Mouse (Mus musculus): Measurements from ENCODE around the gene Dnajb5. TPM values are rescaled to one million over a fixed set of nuclear protein-coding genes. Genes with fewer than 3 reads are reported as not detected.

The Dnajb5 gene
- total RNA-seq (2022), result 100 to 1,000 TPM in 2 of 4 experiments, 10 to 100 TPM in 2; 65.1 to 119 (median 88.0) TPM

DNA sequence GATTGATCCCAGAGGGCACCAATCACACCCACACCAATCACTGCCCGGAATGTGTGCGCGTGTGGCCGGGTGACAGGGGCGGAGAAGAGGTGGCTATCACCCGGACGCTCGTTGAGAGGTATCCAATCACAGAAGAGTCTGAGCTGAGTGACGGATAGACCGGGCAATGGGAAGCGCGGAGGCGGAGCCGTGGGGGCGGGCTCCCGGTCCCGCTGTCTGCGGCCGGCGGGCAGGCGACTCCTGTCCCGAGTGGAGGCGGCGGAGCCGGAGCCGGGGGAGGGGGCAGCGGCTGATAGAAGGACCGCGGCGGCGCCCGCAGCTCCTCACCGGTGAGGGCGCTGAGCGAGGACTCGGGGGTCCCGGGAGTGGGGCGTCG is at the start of gene Dnajb5:
Gene Dnajb5 (plus strand): TSS at position 139 of the 376 bp plus-strand sequence.
- DNase-seq (ENCODE audit: low spot score), result peak; percentile 99

DNA sequence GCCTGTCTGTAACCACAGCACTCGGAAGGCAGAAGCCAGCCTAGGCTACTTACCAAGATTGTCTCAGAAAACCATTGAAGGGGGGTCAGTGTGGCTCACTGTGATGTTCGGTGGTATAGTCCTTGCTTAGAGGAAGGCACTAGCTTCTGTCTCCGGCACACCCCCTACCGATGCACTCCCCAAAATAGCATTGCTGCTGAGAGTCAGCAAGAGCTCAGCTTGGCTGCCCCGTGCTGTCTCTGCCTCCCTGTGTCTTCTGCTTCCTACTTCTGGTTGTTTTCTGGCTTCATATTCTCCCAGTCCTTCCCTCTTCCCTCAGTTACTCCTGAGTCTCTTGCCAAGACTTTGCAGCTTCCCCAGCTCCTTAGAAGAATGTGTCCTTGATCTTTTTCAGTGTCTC is 48.7 kb upstream of the Dnajb5 start:
- no peak for DNase-seq (ENCODE audit: low spot score)

DNA sequence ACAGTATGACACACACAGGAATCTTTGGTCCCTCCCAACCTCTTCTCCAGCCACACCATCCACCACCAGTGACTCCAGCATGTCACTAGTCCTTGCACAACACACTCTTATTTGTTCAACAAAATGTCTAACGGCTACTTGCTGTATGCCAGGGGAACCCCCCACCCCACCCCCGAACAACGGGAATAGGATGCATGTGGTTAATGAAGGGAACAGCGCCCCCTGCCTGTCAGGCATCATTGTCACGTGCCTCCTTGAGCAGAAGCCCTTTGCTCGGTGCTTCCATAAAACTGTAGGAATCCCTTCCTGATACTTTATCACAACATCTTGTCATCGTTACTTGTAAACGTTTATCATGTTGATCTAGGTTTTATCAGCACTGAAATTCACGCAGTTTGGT is 47.4 kb upstream of the Dnajb5 start:
- DNase-seq (ENCODE audit: low spot score), result no peak

DNA sequence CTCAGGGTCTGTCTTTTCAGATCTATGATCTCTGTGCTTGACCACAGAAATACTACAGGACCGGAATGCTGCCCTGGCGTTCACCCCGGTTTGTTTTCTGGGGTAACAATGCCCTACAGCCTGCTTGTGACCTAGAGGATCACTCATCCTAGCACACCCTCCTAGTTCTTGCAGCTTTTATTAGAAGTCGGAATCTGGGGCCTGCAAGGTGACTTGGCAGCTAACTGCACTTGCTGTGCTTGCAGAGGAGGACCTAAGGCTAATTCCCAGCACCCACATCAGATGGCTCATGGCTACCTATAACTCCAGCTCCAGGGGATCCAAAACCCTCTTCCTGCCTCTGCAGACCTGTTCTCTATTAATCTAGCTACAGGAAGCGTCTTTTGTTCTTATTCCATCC is 46.9 kb upstream of the Dnajb5 start:
- no peak for DNase-seq (ENCODE audit: low spot score)

DNA sequence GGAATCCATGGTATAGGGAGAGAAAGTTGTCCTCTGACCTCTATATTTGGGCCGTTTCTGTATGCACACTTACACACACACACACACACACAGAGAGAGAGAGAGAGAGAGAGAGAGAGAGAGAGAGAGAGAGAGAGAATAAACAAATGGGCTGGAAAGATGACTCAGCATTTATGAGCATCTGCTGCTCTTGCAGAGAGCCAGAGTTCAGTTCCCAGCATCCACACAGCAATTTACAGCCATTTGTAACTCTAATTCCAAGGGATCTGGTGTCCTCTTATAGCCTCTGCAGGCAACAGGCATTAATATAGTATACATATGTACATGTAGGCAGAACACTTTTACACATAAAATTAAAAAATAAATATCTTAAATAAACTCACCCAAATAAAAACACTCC is 45.7 kb upstream of the Dnajb5 start:
- no peak for DNase-seq (ENCODE audit: low spot score)

DNA sequence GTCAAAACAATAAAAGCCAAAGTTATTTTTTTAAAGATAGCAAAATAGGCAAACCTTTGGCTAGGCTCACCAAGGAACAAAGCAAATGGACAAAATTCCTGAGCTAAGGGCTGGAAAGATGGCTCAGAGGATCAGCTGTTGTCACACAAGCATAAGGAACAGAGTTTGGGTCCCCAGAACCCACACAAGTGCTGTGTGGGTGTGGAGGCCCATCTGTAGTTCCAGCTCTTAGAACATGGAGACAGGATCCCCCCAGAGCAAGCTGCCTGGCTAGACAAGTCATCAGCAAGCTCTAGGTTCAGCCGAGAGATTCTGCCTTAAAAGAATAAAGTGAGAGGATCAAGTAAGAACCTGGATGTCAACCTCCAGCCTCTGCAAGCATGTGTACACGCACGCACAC is 45.1 kb upstream of the Dnajb5 start:
- DNase-seq (ENCODE audit: low spot score), result no peak

DNA sequence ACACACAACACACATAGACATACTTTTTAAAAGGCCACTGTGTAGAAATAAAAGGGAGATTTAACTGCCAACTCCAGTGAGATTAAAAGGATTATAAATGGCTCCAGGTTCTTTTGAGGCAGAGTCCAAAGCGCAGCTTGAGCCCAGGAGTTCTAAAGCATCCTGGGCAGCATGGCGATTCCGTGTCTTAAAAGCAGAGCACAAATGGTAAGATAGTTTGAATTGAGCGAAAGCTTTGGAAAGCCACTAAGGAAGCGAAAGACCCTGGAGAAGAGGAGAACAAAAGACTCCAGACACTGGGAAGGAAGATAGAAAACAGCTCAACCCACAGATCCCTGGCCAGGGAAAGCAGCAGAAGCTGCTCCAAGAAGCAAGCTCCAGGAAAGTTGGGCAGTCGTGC is 44.6 kb upstream of the Dnajb5 start:
- DNase-seq (ENCODE audit: low spot score), result no peak

DNA sequence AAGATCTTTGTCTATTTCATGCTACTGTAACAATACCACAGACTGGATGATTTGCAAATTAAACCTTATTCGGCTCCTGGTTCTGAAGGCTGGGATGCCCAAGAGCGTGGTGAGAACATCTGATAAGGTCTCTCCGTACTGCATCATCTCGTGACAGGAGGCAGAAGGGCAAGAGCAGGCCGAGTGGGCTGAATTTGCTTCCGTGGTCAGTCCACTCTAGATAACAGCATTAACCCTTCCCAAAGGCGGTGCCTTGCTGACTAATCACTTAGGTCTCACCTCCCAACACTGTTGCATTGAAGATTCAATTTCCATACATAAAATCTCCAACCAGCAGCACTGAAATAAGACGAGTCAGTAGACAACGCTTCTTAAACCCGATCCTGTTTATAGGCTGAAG is 36.2 kb upstream of the Dnajb5 start:
- DNase-seq (ENCODE audit: low spot score), result no peak

DNA sequence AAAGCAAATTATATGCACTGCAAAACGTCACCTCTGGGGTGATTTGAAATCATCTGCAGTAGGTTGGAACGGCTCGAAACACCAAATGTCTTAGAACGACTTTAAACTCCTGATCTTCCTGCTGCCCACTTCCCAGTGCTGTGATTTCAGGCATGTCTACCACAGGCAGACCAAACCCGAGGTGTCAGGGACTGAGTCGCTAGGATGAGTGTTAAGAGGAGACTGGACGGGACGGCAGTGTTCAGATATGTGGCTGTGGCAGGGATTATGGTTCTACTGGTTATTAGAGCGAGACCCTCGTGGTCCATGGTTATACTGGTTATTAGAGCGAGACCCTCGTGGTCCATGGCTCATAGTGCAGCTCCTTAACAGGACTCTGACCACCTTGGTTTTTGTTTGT is 34.3 kb upstream of the Dnajb5 start:
- no peak for DNase-seq (ENCODE audit: low spot score)

DNA sequence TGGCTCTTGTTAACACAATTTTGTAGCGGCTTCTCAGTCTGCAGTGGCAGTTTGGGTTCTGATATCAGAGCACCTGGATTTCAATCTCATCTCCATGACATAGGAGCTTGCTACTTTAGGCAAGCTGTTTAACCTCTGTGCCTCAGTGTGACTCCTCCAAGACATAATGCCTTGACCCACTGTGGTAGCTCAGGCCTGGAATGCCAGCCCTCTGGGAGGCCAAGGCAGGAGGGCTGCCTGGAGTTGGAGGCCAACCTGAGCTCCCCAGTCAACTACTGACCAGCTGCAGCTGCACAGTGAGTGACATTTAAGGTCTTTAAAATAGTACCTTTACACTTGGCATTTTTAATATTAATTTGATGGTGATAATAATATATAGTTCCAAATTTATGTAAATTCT is 33.6 kb upstream of the Dnajb5 start:
- no peak for DNase-seq (ENCODE audit: low spot score)

DNA sequence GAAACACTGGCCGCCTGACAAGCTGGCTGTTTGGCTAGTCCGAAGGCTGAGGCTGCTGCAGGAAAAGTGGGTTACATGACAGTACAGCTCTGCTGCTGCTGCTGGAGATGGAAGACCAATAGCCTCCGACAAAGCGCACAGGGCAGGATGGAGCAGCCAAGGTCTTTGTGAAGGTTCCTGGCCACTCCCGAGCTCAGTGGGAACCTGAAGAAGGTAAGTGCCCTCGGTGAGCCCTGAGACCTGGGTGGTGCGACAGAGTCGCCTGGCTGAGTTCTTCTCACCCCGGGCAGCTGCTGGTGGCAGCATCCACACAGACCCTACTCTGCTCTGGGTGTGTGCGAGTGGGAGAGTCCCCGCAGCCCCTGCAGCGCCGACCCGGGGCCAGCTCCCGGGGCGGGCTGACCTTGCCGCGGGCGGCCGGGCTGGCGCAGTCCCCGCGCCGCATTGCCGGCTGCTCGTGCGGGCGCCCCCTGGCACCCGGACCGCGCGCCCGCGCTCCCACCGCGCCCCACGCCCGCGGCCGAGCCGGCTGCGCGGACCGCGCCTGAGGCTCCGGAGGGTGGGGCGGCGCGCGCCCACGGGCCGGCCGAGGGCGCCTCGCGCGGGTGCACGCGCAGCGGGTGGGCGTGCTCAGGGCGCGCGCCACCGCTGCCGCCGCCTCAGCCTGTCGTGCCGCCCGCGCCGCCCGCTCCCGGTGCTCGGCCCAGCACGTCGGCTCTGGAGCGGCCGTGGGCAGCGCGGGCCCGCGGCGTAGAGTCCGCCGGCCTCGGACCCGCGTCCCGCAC is 32.8 kb upstream of the Dnajb5 start, which contains the start of gene Phf24:
Gene Phf24 (plus strand): TSS at position 44 of the 785 bp plus-strand sequence.
- no peak for DNase-seq (ENCODE audit: low spot score)

DNA sequence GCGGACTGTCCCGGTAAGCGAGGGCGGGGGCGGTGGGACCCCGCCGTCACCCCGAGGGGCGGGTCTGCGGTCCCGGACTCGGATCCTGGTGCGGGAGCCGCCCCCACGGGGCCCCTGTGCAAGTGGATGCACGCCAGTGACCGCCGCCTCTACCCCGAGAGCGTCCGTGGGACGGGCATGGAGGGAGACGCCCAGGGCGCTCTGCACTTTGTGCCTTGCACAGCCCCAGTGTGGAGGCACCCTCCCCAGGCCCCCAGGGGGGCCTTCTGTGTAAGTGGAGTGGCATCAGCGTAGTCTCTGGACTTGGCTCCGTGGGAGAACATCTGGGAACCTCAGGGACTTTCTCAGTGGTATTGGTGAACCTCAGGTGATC is 32.2 kb upstream of the Dnajb5 start:
- no peak for DNase-seq (ENCODE audit: low spot score)

DNA sequence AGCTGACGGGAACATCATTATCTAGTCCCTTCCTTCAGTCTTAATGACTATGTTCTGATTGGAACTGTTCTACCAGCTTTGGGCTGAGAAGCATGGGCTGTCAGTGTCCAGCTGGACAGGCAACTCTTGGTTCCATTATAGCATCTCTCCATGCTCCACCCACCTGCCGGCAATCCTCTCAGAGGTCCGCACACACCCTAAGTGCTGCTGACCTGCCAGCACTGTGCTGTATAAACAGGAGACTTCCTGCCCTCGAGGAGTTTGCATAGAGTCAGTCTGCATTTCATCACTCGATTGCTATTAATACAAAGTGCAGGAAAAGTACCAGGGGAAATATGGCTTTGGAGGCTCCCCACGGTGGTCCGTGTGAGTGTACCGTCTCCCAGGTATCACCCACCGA is 28.9 kb upstream of the Dnajb5 start:
- no peak for DNase-seq (ENCODE audit: low spot score)

DNA sequence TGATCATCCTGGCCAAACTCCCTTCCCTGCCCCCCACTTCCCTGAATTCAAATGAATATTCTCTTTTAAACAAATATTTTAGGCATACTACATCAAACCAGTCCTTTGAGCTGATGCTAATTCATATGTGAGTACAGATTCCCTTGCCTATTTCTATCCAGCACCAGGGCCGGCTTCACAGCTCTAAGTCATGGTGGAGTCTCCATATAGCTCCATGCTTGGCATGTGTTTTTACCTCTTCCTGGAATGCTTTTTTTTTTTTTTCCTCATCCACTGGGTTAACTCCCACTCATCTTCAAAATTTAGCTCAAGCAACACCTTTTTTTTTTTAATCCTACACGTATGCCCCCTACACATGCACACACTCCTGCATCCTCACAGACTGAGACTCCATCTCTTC is 28.1 kb upstream of the Dnajb5 start:
- DNase-seq (ENCODE audit: low spot score), result no peak

DNA sequence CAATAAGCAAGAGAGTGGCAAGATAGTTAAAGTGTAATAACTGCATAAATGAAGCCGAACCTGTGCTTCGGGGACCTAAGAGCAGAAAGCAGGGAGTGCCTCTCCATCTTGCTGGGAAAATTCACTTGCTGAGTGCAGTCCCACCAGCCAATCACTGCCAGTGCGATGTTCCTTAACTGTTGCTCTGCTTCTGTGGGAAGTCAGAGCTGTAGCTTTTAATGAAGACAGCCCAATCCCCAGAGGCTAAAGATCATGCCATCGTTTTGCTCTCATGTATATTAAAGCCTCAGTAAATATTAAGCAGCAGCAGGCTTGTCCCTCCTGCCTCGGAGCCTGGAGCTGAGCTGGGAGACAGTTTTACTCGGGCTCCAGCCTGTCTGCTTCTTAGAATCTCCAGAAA is 27.6 kb upstream of the Dnajb5 start:
- no peak for DNase-seq (ENCODE audit: low spot score)

DNA sequence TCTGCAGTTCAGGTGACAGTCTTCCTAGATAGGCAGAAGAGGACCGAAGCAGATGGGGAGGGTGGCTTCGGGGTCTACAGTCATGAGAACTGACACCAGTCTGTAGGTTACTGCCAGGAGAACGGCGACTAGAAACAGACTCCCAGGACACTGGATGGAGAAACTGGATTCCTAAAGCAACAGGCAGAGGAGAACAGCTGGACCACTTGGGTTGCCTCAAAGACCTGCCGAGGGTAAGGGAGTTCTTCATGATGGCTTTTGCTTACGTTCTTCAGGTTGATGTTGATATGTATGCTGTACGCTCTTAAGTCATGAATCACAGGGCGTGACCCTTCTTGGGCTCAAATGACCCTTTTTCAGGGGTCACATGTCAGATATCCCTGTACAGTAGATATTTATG is 27.2 kb upstream of the Dnajb5 start:
- DNase-seq (ENCODE audit: low spot score), result no peak

DNA sequence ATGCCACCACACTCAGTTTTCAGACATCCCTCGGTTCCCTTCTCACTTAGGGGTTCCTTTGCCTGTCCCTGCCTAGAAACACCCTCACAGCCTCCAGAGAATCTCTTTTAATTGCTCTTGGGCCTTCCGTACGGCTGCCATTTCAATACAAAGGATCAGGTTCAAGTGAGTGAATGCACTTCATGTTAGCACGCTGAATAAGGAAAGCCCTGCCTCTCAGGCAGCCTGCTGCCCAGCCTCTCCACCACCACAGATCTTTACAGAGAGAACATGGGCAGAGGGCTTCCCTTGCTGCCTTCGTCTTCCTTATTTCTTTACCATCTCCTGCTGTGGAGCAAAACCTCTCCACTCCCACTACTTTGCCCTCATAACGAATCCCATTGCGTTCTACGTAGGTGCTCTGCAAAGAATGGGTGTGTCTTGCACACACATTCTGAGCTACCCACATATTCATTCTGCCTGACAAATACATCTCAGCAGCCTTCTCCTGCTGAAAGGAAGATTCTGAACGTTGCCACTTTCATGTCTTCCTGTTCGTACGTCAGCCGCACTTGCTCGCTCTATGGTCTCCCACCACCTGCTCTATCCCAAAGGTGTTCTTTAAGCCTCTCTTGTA is 25.4 kb upstream of the Dnajb5 start:
- DNase-seq (ENCODE audit: low spot score), result no peak

DNA sequence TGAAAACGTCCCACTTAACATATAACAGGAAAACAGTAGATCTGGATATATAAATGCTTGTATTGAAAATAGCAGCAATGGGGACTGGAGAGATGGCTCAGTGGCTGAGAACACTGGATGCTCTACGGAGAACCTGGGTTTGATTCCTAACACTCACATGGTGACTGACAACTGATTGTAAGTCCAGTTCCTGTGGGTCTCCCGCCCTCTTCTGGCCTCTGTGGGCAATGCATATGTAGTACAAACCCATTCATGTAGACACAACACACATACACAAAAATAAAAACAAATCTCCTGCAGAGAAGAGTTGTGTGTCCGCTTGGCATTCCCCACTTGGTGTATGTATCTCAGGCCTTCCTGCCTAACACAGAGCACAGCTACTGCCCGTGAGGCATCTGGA is 21.4 kb upstream of the Dnajb5 start:
- DNase-seq (ENCODE audit: low spot score), result no peak

DNA sequence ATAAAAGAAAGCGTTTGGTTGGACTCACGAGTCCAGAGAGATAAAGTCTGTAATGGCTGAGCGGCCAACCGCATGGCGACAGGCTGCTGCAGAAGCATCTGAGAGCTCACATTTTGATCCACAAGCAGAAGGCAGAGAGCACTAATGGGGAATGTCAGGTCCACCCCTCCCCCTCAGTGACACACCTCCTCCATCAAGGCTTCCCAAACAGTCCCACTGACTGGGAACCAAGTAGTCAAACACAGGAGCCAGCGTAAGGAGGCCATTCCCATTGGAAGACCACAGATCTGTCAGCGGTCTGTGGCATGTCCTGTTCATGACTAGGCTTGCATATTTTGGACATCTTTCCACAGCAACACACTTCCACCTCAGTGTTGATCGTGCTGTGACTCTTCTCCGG is 20.7 kb upstream of the Dnajb5 start:
- DNase-seq (ENCODE audit: low spot score), result no peak

DNA sequence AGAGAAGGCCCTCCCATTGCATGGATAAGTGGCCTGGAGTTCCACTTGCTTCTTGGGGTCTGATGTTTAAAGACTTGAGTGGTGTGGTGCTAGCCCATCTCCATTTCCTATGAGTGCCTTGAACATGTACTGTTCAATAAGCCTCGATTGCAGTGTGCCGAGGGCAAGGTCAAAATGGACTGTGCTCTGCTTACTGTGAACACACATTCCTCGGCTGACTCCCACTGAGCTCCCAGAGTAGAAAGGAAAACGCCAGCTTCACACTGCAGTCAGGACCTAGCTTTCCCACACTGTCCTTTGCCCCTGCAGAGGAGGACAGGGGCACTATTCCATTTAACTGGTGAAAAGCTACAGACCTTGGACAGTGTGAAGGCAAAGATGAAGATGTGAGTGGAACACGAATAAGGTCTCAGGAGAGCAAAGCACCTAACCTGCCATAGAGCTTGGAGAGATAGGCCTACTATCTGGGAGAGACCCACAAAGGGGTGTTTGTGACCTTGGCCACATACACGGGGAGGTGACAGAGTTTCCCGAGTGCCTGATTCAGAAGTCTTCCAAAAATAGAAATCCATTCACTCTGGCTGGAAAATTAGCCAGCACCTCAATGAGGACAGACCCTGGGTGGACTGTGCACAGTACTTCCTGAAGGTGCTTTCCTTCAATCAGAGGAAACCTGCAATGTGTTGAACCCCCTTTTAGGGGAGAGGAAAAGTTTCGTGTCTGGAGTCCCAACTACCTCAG is 17.2 kb upstream of the Dnajb5 start:
- DNase-seq (ENCODE audit: low spot score), result no peak

DNA sequence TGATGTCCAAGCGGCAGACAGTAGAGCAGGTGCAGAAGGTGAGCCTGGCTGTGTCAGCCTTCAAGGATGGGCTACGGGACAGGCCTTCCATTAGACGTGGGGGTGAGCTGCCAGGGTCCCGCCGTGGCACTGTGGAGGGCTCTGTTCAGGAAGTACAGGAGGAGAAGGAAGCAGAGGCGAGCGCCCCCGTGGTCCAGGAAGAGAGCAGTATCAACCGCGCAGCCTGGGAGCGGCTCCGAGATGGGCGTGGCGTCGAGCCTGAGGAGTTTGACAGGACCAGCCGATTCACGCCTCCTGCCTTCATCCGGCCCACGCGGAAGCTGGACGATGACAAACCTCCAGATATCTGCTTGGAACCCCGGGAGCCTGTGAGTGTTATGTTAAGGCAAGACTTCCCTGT is 16.0 kb upstream of the Dnajb5 start:
- DNase-seq (ENCODE audit: low spot score), result peak; percentile 55

DNA sequence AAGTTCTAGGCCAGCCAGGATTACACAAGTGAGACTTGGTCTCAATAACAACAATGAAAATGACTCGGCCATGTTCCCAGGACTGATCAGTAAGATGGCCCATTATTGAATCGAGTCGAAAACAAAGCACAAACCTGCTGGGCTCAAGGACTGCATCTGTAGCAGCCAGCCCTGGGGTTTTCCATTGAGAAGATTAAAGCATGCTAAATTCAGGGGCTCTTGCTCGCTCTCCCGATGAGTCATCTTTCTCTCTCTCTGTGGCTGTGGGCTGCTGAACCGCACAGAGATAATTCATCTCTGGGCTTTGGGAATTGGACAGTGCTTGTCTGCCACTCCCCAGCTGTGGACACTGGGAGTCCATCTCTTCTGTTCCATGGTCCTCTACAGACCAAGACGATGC is 8.2 kb upstream of the Dnajb5 start:
- DNase-seq (ENCODE audit: low spot score), result no peak

DNA sequence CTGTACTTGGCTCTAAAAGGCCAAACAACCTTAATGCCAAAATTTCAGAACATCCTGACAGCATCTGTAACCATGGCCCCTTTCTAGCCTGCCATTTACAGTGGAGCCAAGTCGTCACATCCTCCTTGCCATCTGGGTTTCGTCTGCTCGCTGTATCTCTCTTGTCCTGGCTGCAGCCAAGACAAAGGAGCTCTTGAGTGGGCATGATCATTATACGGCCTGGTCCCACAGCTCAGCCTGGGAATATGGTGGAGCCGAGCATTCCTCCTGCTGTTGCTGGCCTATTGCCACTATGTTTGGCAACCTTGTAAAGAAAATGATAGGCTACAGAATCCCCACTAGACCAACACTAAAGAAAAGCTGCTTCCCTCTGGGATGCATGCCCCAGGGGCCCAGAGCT is 6.3 kb upstream of the Dnajb5 start:
- no peak for DNase-seq (ENCODE audit: low spot score)
